Mouse (Mus musculus): ENCODE data around the gene Ncf2. TPM values are rescaled to one million over a fixed set of nuclear protein-coding genes. Genes with fewer than 3 reads are reported as not detected.
A peak's percentile ranks its signal among the peaks of the same experiment; 100 is the strongest.

Ncf2 gene
- polyA plus RNA-seq, 1 experiment from 2014 or later = 2.1 TPM

- Histone ChIP-seq H3K27ac (ENCODE audit: low read depth, low read length) (no peak overlapping the region), H3K9me3 (replicated peaks; ENCODE audit: control insufficient read depth, low read length) (no peaks in the 10 kb centered on the region), H3K4me2 (ENCODE audit: low read length) (no peak overlapping the region), H3K36me3 (ENCODE audit: control insufficient read depth, insufficient read depth, low read length) (no peaks in the 10 kb centered on the region), H3K4me1 (ENCODE audit: control insufficient read depth, insufficient read depth, low read length) (0 out of 2 replicates have a peak, but pooled peaks cover 3% of the 10 kb centered on the region), H3K4me3 (ENCODE audit: low read depth, low read length) (no peak overlapping the region), H3K27me3 (replicated peaks; ENCODE audit: control insufficient read depth, insufficient read depth, low read length) (no peaks in the 10 kb centered on the region), H3K9ac (ENCODE audit: low read length) (no peak overlapping the region)
- DNase-seq (ENCODE audit: low spot score) = no peak
- WGBS = 89% methylated on average over 2 of the region's 2 CpGs
- ATAC-seq = no peak
Observed at GRCm38 (mm10) chr1:152808392-152808680, 8.3 kb downstream of the Ncf2 start.

GRCm38 (mm10) chr1:152809541-152810252 is 9.7 kb downstream of the Ncf2 start:
- no peak for DNase-seq (ENCODE audit: low spot score)

GRCm38 (mm10) chr1:152810533-152811439 is 10.8 kb downstream of the Ncf2 start:
- Histone ChIP-seq H3K9me3 (replicated peaks; ENCODE audit: control insufficient read depth, low read length) (no peaks in the 10 kb centered on the region), H3K36me3 (ENCODE audit: control insufficient read depth, insufficient read depth, low read length) (no peaks in the 10 kb centered on the region), H3K4me1 (ENCODE audit: control insufficient read depth, insufficient read depth, low read length) (peaks cover 11% of the 10 kb centered on the region), H3K4me3 (ENCODE audit: low read depth, low read length) (no peak overlapping the region), H3K27me3 (replicated peaks; ENCODE audit: control insufficient read depth, insufficient read depth, low read length) (no peaks in the 10 kb centered on the region), H3K27ac (ENCODE audit: low read depth, low read length) (peak overlapping the region; percentile 50; the same call in 1 of the 2 replicates), H3K4me2 (ENCODE audit: low read length) (no peak overlapping the region), H3K9ac (ENCODE audit: low read length) (no peak overlapping the region)
- DNase-seq (ENCODE audit: low spot score) (peak; percentile 46), ATAC-seq (peak; percentile 49)
- 33% methylated on average over 13 of the region's 13 CpGs for WGBS

More at GRCm38 (mm10) chr1:152809541-152810252, 9.7 kb downstream of the Ncf2 start:
- WGBS = 50% methylated on average over 8 of the region's 8 CpGs
- Histone ChIP-seq H3K36me3 (ENCODE audit: control insufficient read depth, insufficient read depth, low read length) (no peaks in the 10 kb centered on the region), H3K4me1 (ENCODE audit: control insufficient read depth, insufficient read depth, low read length) (0 out of 2 replicates have a peak, but pooled peaks cover 3% of the 10 kb centered on the region), H3K27ac (ENCODE audit: low read depth, low read length) (no peak overlapping the region), H3K4me2 (ENCODE audit: low read length) (no peak overlapping the region), H3K9ac (ENCODE audit: low read length) (no peak overlapping the region), H3K27me3 (replicated peaks; ENCODE audit: control insufficient read depth, insufficient read depth, low read length) (no peaks in the 10 kb centered on the region), H3K4me3 (ENCODE audit: low read depth, low read length) (no peak overlapping the region), H3K9me3 (replicated peaks; ENCODE audit: control insufficient read depth, low read length) (no peaks in the 10 kb centered on the region)
- ATAC-seq = no peak

GRCm38 (mm10) chr1:152815265-152815701 is 15.3 kb downstream of the Ncf2 start:
- H3K4me3 ChIP-seq (ENCODE audit: low read depth, low read length) = no peak overlapping the region
- H3K27me3 ChIP-seq (replicated peaks; ENCODE audit: control insufficient read depth, insufficient read depth, low read length) = no peaks in the 10 kb centered on the region
- peaks cover 29% of the 10 kb centered on the region for H3K4me1 ChIP-seq (ENCODE audit: control insufficient read depth, insufficient read depth, low read length)
- H3K9ac ChIP-seq (ENCODE audit: low read length) = no peak overlapping the region
- H3K4me2 ChIP-seq (ENCODE audit: low read length) = no peak overlapping the region
- H3K27ac ChIP-seq (ENCODE audit: low read depth, low read length) = peak overlapping the region; percentile 61
- WGBS = 38% methylated on average over 7 of the region's 7 CpGs
- ATAC-seq (peak; percentile 84), DNase-seq (ENCODE audit: low spot score) (peak; percentile 87)
- no peaks in the 10 kb centered on the region for H3K9me3 ChIP-seq (replicated peaks; ENCODE audit: control insufficient read depth, low read length)
- H3K36me3 ChIP-seq (ENCODE audit: control insufficient read depth, insufficient read depth, low read length) = no peaks in the 10 kb centered on the region

GRCm38 (mm10) chr1:152817027-152817769 is 17.2 kb downstream of the Ncf2 start:
- peak; percentile 69 for ATAC-seq
- Histone ChIP-seq H3K27ac (ENCODE audit: low read depth, low read length) (peak overlapping the region; percentile 61), H3K4me3 (ENCODE audit: low read depth, low read length) (no peak overlapping the region), H3K9me3 (replicated peaks; ENCODE audit: control insufficient read depth, low read length) (no peaks in the 10 kb centered on the region), H3K4me1 (ENCODE audit: control insufficient read depth, insufficient read depth, low read length) (peaks cover 27% of the 10 kb centered on the region), H3K36me3 (ENCODE audit: control insufficient read depth, insufficient read depth, low read length) (no peaks in the 10 kb centered on the region), H3K4me2 (ENCODE audit: low read length) (no peak overlapping the region), H3K27me3 (replicated peaks; ENCODE audit: control insufficient read depth, insufficient read depth, low read length) (no peaks in the 10 kb centered on the region), H3K9ac (ENCODE audit: low read length) (no peak overlapping the region)
- 16% methylated on average over 12 of the region's 12 CpGs for WGBS
- peak; percentile 82 for DNase-seq (ENCODE audit: low spot score)

- H3K27ac ChIP-seq (ENCODE audit: low read depth, low read length) = peak overlapping the region; percentile 61; the same call in 1 of the 2 replicates
- H3K36me3 ChIP-seq (ENCODE audit: control insufficient read depth, insufficient read depth, low read length) = no peaks in the 10 kb centered on the region
- 0 out of 2 replicates have a peak, but pooled peaks cover 2% of the 10 kb centered on the region for H3K9me3 ChIP-seq (replicated peaks; ENCODE audit: control insufficient read depth, low read length)
- no peak overlapping the region for H3K4me3 ChIP-seq (ENCODE audit: low read depth, low read length)
- WGBS = 47% methylated on average over 10 of the region's 10 CpGs
- ATAC-seq = no peak
- H3K4me1 ChIP-seq (ENCODE audit: control insufficient read depth, insufficient read depth, low read length) = peaks cover 27% of the 10 kb centered on the region
- H3K27me3 ChIP-seq (replicated peaks; ENCODE audit: control insufficient read depth, insufficient read depth, low read length) = no peaks in the 10 kb centered on the region
- no peak overlapping the region for H3K4me2 ChIP-seq (ENCODE audit: low read length)
- peak; percentile 41 for DNase-seq (ENCODE audit: low spot score)
- no peak overlapping the region for H3K9ac ChIP-seq (ENCODE audit: low read length)
Observed at GRCm38 (mm10) chr1:152817794-152818193, 17.8 kb downstream of the Ncf2 start.

- ATAC-seq (no peak), DNase-seq (ENCODE audit: low spot score) (no peak)
- 81% methylated on average over 6 of the region's 6 CpGs for WGBS
- Histone ChIP-seq H3K9me3 (replicated peaks; ENCODE audit: control insufficient read depth, low read length) (0 out of 2 replicates have a peak, but pooled peaks cover 2% of the 10 kb centered on the region), H3K36me3 (ENCODE audit: control insufficient read depth, insufficient read depth, low read length) (no peaks in the 10 kb centered on the region), H3K4me2 (ENCODE audit: low read length) (no peak overlapping the region), H3K9ac (ENCODE audit: low read length) (no peak overlapping the region), H3K27ac (ENCODE audit: low read depth, low read length) (no peak overlapping the region), H3K27me3 (replicated peaks; ENCODE audit: control insufficient read depth, insufficient read depth, low read length) (no peaks in the 10 kb centered on the region), H3K4me1 (ENCODE audit: control insufficient read depth, insufficient read depth, low read length) (peaks cover 27% of the 10 kb centered on the region), H3K4me3 (ENCODE audit: low read depth, low read length) (no peak overlapping the region)
Observed at GRCm38 (mm10) chr1:152819558-152819957, 19.6 kb downstream of the Ncf2 start.

GRCm38 (mm10) chr1:152820911-152821695 is 21.1 kb downstream of the Ncf2 start:
- Histone ChIP-seq H3K9me3 (replicated peaks; ENCODE audit: control insufficient read depth, low read length) (0 out of 2 replicates have a peak, but pooled peaks cover 2% of the 10 kb centered on the region), H3K27me3 (replicated peaks; ENCODE audit: control insufficient read depth, insufficient read depth, low read length) (no peaks in the 10 kb centered on the region), H3K4me2 (ENCODE audit: low read length) (no peak overlapping the region), H3K4me3 (ENCODE audit: low read depth, low read length) (no peak overlapping the region), H3K4me1 (ENCODE audit: control insufficient read depth, insufficient read depth, low read length) (peaks cover 15% of the 10 kb centered on the region), H3K36me3 (ENCODE audit: control insufficient read depth, insufficient read depth, low read length) (no peaks in the 10 kb centered on the region), H3K27ac (ENCODE audit: low read depth, low read length) (no peak overlapping the region), H3K9ac (ENCODE audit: low read length) (no peak overlapping the region)
- no peak for DNase-seq (ENCODE audit: low spot score)
- ATAC-seq = no peak
- 78% methylated on average over 7 of the region's 7 CpGs for WGBS
